Mouse (Mus musculus) spleen, embryonic (tissue): Measurements from ENCODE around the gene Syne3.

Experiments used
- CTCF ChIA-PET: fragments of 350-600 bp; sonication (Branson Sonifier 250); formaldehyde crosslinking; loops from one replicate; lab custom pipeline; 2022; lab: Charles Lee

Syne3 gene

GRCm38 (mm10) chr12:105001317-105001716, 8.3 kb downstream of the Syne3 start:
- CTCF ChIA-PET, result interaction anchor here (1.2 kb wide), 1 partner anchor 9 kb away, joined by 3 read pairs; the partner anchor contains the start of gene Syne3

DNA sequence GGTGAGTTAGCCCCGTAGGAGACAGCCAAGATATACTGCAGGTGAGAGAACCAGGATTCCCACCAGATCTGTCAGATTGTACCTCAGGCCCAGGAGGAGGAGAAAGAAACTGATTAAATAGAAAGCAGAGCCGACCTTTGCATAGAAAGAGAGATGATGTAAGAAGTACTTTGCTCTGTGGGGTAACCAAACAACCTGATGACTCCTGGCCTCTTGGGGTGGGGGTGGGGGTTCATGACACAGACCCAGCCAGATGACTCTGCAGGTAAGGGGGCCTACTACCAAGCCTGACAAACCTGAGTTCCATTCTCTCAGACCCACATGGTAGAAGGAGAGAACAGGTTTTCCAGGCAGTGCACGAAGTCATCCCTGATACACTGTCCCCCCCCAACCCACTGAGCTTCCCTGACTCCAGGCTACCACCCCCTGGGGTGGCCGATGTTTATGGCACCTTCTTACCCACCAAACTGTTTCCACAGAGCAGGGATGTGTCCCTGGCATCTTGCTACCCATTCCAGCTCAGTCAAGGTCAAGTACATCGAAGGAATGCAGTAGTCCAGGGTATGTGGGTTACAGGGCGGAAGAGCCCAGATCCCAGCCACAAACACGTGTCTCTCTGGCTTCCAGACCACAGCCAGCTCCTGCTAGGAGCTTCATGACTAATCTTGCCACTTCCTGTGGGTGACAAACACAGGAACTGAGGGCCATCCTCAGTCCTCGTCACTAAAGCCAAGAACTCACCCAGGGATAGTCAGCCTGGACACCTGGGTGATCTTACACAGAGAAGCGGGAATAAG, 8.9 kb downstream of the Syne3 start:
- CTCF ChIA-PET, result interaction anchor here (0.6 to 1.2 kb wide), 3 partner anchors 9 to 162 kb away, joined by 3 to 7 read pairs (median 3); partner anchors contain the start of gene Syne3

DNA sequence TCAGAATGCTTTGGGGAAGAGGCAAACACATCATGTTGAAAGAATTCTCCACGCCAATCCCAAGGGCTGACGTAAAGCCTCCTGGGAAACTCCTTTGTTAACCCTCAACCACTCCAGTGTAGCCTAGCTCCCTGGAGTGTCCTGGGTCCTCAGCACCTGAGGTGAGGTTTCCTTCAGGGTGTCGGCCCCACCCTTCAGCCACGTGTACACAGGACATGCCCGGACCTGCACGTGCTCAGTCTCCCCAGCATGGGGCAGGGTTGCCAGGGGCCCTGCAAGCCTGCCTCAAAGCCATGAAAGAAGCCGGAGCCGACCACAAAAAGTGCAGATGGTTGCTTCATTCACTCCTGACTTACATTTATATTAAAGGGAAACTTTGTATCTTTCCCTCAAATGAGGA, 10.4 kb downstream of the Syne3 start:
- CTCF ChIA-PET, result no interaction called here

GRCm38 (mm10) chr12:104998541-104998940, 11.1 kb downstream of the Syne3 start:
- CTCF ChIA-PET, result interaction anchor here (0.5 to 1.1 kb wide), 2 partner anchors 10 to 15 kb away, joined by 3 read pairs; no protein-coding TSS in a partner anchor

GRCm38 (mm10) chr12:104997641-104998293, 11.8 kb downstream of the Syne3 start:
- CTCF ChIA-PET, result interaction anchor here (0.6 to 1.1 kb wide), 3 partner anchors 9 to 58 kb away, joined by 3 read pairs; no protein-coding TSS in a partner anchor

DNA sequence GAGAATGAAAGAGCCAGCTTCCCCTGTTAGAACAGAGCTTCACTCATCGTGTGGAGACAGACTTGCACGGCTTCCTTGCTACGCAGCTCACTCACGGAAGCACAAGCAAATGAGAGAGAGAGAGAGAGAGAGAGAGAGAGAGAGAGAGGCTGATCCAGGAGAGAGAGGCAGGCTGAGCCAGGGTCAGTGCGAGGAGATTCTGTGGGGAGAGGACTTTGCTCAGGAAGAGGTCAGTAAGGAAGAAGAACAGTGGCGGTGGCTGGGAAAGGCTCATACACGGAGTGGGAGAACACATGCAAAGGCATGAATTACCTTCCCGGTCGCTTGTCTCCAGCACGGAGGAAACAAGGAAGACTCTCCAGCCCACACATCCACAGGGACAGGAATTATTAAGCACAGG, 12.4 kb downstream of the Syne3 start:
- CTCF ChIA-PET, result interaction anchor here (0.6 to 1.1 kb wide), 3 partner anchors 10 to 57 kb away, joined by 3 read pairs; no protein-coding TSS in a partner anchor

- CTCF ChIA-PET, result interaction anchor here (1.1 kb wide), 1 partner anchor 12 kb away, joined by 3 read pairs; no protein-coding TSS in a partner anchor
Observed at GRCm38 (mm10) chr12:104996012-104996728, 13.4 kb downstream of the Syne3 start.

DNA sequence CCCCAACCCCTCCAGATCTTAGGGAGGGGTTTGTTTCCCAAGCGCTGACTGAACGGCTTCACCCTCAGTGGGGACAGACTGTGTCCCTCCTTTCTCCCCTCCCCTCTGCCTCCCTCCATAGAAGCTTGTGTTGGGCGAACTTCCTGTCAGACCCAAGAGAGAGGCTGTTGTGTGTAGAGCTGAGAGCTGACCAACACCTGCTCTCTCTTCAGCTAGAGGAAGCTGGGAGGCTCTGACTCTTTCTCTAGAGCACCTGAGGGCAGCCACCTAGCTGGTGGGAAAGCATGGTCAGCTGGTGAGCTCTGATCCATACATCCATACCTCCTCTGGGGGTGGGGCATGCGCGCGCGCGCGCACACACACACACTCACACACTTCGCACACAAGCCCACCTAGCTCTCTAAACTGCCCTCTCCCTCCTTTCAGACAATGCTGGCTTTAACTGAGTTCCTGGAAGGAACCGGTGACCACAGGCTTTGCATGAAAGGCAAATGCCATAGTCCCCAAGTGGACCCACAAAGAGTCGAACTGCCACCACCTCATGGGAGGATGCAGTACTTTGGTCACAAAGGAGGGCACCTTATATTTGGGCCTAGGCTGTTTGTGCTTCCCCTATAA, 14.2 kb downstream of the Syne3 start:
- CTCF ChIA-PET, result no interaction called here

DNA sequence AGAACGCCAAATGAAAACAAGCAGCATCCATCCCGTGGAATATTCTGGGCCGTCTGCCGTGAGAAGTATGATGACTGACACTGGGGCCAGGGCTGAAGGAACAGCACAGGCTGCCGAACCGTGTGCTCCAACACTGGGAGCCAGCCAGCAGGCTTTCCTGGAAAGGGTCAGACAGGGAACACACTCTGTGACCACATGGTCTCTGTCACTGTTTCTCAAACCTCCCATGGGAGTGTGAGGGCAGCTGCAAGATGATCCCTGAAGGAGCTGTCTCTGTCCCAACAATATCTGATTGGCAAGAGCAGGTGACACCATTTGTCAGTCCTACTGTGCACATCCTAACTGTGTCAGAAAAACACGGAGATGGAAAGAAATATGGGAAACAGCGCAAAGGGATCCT, 16.8 kb downstream of the Syne3 start:
- CTCF ChIA-PET, result interaction anchor here (0.6 kb wide), 1 partner anchor 36 kb away, joined by 7 read pairs; no protein-coding TSS in a partner anchor

DNA sequence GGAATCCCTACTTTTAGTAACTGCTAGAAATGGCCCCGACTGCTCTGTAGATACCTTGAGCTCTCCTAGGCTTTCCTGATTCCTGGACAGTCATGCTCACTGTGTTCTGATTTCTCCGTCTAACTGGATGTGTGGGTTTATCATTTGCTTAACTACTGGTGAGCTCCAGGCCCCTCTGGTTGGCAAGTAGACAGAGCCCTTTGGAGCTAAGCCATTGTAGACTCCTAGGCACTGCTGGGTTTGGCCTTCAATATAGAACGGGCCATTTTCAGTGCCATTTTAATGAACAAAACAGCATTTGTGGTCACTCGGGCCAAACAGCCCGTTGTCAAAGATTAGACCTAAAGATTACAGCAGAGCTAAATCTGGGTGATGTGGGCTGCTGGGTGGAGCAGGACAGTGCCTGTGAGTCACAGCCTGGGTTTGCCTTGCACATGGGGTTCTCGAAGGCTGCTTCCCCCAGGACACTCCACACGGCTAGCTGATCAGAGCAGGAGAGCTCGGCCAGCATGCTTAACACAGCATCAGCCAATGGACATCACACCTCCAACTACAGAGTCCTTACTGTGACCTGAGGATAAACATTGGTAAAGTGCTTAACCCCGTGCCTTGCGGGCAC, 17.4 kb downstream of the Syne3 start:
- CTCF ChIA-PET, result interaction anchor here (0.6 kb wide), 2 partner anchors 33 to 35 kb away, joined by 7 read pairs; no protein-coding TSS in a partner anchor

DNA sequence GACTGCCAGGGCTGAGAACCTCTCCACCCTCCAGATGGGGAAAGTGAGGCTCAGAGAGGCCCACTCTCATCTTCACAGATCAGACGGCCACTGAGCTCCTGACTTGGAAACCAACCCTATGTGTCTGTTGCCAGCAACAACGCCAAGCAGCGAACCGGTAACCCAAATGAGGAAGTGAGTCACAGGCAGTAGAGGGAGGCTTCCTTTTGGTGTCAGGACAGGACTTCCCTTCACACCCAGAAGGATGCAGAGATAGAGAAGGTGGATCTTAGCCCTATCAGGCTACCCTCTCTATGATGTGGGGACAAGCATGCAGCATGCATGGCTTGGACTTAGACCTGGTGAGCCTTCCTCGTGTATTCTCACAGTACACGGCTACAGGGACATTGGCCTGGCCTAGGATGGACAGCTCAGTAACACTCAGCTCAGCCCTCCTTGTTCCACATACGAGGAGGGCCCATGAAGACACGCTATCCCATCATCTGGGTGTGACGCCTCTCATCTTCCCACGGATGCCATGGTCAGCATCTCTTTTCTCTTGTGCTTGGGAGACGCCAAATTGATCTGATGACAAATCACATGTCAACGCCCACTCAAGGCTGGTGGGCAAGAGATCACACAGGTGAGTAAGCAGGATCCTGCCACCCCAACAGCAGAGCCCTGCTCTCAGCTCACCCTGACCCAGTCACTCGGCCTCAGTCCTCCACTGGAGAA, 18.7 kb downstream of the Syne3 start:
- CTCF ChIA-PET, result no interaction called here

DNA sequence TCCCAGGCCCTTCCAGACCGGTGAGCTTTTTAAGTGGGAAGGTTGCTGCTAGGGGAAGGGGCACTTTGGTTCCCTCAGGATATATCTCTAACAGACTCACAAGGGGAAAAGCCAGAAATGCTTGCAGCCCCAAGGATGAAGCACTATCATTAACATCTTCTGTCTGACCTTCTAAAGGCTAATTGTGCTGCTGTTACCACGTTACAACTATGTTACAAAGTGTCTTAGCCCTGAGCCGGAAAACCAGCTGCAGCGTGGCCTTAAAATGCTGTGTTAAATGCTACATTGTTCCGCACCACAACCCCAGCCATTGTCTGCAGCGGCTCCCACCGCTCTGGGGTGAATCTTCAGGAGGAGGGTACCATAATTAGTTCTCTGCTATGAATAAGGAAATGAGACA, 21.7 kb downstream of the Syne3 start:
- CTCF ChIA-PET, result interaction anchor here (0.5 to 1.1 kb wide), 3 partner anchors 8 to 1844 kb away, joined by 3 to 4 read pairs (median 3); no protein-coding TSS in a partner anchor

DNA sequence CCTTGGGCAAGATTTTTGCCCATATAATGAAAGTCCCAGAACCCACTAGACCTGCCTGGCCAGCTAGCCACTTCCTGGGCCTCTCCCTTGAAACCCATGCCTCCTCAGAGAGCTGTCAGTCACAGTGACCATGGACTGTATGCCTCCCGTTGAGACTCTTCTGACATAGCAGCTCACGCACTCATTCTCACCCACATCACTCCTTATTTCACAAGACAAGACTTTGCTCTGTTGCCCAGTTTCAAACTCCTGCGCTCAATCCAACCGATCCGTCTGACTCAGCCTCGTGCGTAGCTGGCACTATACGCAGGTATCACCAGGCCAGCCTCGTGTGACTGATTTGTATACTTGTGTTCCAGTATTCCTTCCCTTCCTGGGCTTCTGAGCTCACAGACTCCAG, 22.8 kb downstream of the Syne3 start:
- CTCF ChIA-PET, result no interaction called here

DNA sequence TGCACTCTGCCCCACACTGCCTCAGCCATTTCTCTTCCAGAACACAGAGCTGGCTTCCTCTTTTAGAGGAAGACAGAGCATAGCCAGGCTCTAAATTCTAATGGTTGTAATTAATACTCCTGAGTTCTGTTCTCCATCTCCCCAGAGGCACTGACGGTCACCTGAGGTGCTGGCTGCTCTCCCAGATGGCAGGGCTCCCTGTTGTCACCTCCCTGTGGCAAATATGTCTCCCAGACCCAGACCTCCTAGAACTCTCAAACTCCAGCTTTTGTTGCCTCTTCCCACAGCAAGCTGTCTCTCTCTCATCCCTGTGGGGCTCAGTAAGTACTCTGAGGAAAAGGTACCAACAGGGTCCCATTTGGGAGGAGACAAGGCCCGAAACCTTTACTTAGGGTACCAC, 23.6 kb downstream of the Syne3 start:
- CTCF ChIA-PET, result no interaction called here

GRCm38 (mm10) chr12:104985088-104985487, 24.5 kb downstream of the Syne3 start:
- CTCF ChIA-PET, result interaction anchor here (0.6 to 0.8 kb wide), 3 partner anchors 25 to 275 kb away, joined by 3 to 6 read pairs (median 4); partner anchors contain the start of gene Syne3

DNA sequence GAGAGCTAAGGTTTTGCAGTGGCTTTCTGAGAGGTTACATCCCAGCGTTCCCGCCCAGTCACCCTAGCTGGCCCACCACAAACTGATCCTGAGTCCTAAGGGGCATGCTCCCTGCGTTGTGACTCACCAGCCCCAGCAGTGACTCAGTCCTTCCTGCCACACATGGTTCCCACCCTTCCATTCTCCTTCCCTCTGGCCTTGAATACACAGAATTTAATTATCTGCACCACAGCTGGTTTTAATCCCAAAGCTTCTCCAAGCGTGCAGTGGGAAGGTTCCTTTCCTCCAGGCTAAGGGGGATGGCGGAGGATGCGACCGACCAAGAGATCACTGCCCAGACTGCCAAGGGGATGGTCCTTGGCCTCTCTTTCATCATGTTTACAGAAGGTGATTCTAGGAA, 26.1 kb downstream of the Syne3 start:
- CTCF ChIA-PET, result interaction anchor here (0.7 kb wide), 1 partner anchor 15 kb away, joined by 3 read pairs; no protein-coding TSS in a partner anchor

- CTCF ChIA-PET, result interaction anchor here (0.7 kb wide), 1 partner anchor 9 kb away, joined by 4 read pairs; no protein-coding TSS in a partner anchor
Observed at GRCm38 (mm10) chr12:104978943-104979723, 30.5 kb downstream of the Syne3 start.

DNA sequence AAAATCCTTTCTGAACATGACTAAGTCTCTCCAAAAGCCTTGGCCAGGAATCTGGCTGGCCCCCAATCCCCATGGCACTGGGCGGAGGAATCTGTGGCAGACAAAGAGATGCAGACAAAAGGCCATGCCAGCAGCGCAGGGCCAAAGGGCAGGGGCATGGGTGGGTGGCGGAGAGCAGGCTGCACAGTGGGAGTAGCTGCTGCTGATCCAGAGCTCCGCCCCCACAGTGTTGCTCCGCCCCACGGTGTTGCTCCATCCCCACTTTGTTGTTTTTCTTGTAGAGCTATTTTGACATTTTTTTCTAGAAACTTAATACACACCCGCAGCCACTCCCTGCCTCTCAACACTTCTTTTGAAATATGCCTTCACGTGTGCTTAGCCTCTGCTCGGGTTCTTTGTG, 31.2 kb downstream of the Syne3 start:
- CTCF ChIA-PET, result no interaction called here

- CTCF ChIA-PET, result interaction anchor here (0.7 kb wide), 1 partner anchor 23 kb away, joined by 4 read pairs; no protein-coding TSS in a partner anchor
Observed at GRCm38 (mm10) chr12:104976903-104977302, 32.7 kb downstream of the Syne3 start.
